Mouse (Mus musculus): Measurements from ENCODE around the gene Gpx5. TPM values are rescaled to one million over a fixed set of nuclear protein-coding genes. Genes with fewer than 3 reads are reported as not detected.

Gpx5 gene
- polyA plus RNA-seq, 1 experiment from 2014 or later = not detected

DNA sequence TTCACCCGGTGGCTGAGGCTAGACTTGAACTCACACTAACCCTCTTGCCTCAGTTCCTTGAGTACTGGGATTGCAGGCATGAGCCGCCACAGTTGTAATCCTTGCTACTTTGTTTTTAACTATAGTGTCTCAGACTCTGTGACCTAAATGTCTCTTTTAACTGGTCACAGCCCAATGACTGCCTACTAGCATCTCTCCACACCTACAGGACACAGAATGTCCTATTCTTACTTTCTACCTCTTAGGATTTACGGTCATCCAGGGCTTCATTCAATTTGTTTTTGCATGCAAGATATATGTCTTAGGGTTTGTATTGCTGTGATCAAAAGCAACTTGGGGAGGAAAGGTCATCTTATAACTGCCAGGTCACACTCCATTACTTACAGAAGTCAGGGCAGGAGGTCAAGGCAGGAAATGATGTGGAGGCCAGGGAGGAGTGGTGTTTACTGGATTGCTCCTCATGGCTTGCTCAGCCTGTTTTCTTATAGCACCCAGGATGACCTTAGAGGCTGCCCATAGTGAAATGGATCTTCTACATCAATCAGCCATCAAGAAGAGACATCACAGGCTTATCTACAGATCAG, 12.0 kb upstream of the Gpx5 start:
- ATAC-seq (ENCODE audit: insufficient read depth, low FRiP score, low read depth) = no peak
- 50% methylated on average over 3 of the region's 3 CpGs for WGBS
- no peak overlapping the region for H3K27ac ChIP-seq
- H3K9me3 ChIP-seq = no peaks in the 10 kb centered on the region
- no peak overlapping the region for H3K9ac ChIP-seq
- H3K27me3 ChIP-seq (replicated peaks) = no peaks in the 10 kb centered on the region
- no peaks in the 10 kb centered on the region for H3K4me1 ChIP-seq
- H3K36me3 ChIP-seq = no peaks in the 10 kb centered on the region
- no peak overlapping the region for H3K4me3 ChIP-seq (replicated peaks)
- H3K4me2 ChIP-seq = no peak overlapping the region

DNA sequence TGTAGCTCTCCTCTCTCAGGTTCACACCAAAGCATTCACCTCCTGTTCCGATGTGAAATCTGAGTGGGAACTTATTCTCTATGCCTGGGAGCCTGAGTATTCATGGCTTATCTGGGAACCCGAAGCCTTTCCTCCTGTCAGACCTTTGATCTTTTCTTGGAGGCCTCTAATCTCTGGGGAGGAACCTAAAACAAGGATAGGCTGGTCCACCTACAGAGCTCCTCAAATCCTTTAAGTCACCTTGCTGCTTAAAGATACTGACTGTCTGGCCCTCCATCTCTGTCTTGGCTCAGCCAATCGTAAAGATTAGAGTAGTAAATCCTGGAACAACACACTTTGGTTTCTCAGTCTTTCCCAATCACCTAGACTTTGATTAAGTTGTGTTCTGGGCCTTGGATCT, 6.0 kb upstream of the Gpx5 start:
- Histone ChIP-seq H3K9ac (no peak overlapping the region), H3K4me2 (no peak overlapping the region), H3K4me1 (no peaks in the 10 kb centered on the region), H3K27ac (no peak overlapping the region), H3K9me3 (no peaks in the 10 kb centered on the region), H3K36me3 (no peaks in the 10 kb centered on the region), H3K27me3 (replicated peaks) (no peaks in the 10 kb centered on the region), H3K4me3 (replicated peaks) (no peak overlapping the region)
- ATAC-seq (ENCODE audit: insufficient read depth, low FRiP score, low read depth) = no peak
- WGBS = 41% methylated on average over 3 of the region's 3 CpGs

DNA sequence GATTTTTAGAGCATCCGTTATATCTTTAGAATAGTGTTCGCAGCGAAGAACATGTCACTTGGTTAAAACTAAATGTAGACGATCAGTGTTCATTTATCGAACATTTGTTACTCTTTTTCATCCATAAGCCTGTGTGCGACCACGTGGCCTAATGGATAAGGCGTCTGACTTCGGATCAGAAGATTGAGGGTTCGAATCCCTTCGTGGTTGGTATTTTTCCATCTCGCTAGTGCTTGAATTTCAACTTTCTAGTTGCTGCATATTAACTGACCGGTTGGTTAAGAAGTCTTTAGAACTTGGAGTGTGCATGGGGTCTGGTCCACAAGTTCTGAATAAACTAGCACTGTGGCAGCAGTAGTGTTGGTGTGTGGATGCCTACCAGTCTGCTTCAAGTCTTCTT, 13.0 kb downstream of the Gpx5 start:
- H3K36me3 ChIP-seq = no peaks in the 10 kb centered on the region
- H3K27me3 ChIP-seq (replicated peaks) = no peaks in the 10 kb centered on the region
- H3K4me1 ChIP-seq = 0 out of 2 replicates have a peak, but pooled peaks cover 3% of the 10 kb centered on the region
- no peak overlapping the region for H3K27ac ChIP-seq
- ATAC-seq (ENCODE audit: insufficient read depth, low FRiP score, low read depth) = peak; percentile 64; the same call in 1 of the 2 replicates
- WGBS = 2% methylated on average over 13 of the region's 13 CpGs
- H3K4me3 ChIP-seq (replicated peaks) = peak overlapping the region; percentile 49
- H3K4me2 ChIP-seq = peak overlapping the region; percentile 52
- H3K9me3 ChIP-seq = no peaks in the 10 kb centered on the region
- no peak overlapping the region for H3K9ac ChIP-seq

DNA sequence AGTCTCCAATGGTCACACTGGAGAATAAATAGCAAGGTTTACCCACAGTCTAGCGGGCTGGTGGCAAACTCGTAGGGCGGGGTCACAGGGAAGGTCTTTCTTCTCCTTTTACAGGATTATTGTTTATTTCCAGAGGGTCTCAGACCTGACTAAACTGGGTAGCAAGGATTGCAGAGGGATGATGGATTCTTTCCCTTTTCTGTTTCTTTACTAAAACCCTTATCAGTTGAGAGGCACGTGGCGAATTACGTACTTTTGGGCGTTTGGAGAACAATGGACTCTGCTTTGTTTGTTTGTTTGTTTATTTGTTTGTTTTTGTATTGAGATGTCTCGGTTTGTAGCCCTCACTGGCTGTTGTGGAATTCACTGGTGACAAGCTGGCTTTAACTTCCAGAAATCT, 13.5 kb downstream of the Gpx5 start:
- peak overlapping the region; percentile 52 for H3K4me2 ChIP-seq

DNA sequence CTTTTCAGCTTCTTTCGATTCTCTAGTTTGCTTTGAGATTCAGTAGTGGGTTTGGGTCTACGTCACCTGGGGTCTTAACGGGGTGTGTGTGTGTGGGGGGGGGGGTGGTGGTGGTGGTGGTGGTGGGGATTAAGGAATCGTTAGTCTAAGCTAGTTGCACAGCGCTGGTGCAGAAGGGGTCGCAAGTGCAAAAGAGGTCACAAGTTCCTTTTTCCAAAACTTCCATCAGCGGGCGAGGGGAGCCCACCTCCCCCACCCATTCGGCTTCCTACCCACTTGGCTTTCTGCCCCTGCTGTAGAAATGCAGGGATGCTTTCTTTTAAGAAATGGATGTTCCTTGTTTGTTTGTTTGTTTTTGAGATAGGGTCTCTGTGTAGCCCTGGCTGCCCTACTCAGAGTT, 16.0 kb downstream of the Gpx5 start:
- Histone ChIP-seq H3K4me1 (0 out of 2 replicates have a peak, but pooled peaks cover 3% of the 10 kb centered on the region), H3K36me3 (no peaks in the 10 kb centered on the region), H3K9me3 (no peaks in the 10 kb centered on the region), H3K27me3 (replicated peaks) (no peaks in the 10 kb centered on the region), H3K27ac (no peak overlapping the region), H3K4me2 (peak overlapping the region; percentile 67), H3K9ac (no peak overlapping the region), H3K4me3 (replicated peaks) (peak overlapping the region; percentile 49)
- WGBS = under 1% methylated on average over 9 of the region's 9 CpGs
- ATAC-seq (ENCODE audit: insufficient read depth, low FRiP score, low read depth) = no peak

More for the DNA sequence above, 13.5 kb downstream of the Gpx5 start:
- Histone ChIP-seq H3K4me1 (0 out of 2 replicates have a peak, but pooled peaks cover 3% of the 10 kb centered on the region), H3K27ac (no peak overlapping the region), H3K27me3 (replicated peaks) (no peaks in the 10 kb centered on the region), H3K9ac (no peak overlapping the region), H3K36me3 (no peaks in the 10 kb centered on the region), H3K9me3 (no peaks in the 10 kb centered on the region), H3K4me3 (replicated peaks) (peak overlapping the region; percentile 49)
- 6% methylated on average over 8 of the region's 8 CpGs for WGBS
- ATAC-seq (ENCODE audit: insufficient read depth, low FRiP score, low read depth) = no peak

DNA sequence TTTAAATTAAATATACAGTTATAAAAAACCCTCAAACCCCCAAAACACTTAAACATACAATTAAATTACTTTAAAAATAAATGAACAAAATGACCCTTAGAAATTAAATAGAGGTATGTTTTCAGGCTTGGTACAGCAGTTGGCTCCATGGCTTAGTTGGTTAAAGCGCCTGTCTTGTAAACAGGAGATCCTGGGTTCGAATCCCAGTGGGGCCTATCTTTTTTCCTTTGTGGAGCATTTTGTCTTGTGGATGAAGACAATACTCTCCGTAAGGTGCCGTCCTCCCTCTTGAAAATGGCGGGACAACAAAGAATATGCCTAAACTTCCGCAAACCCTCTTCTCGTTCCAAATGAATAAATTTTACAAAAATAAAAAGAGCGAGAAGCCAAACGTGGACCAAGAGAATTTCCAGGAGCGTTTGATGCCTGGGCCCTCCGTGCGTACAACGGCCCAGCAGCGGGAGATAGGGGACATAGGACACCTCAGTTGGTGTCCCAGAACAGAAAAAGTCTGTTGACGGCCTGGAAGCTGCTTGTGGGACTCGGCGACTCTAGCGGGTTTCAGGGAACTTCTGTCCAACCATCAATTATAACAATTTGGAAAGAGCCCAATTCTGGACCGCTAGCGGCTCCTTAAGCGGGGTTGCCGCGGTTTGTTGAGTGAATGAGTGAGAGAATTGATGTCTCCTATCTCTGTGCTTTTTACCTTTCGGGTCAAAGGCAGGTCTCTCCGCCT, 16.5 kb downstream of the Gpx5 start:
- Histone ChIP-seq H3K9me3 (no peaks in the 10 kb centered on the region), H3K36me3 (no peaks in the 10 kb centered on the region), H3K9ac (no peak overlapping the region), H3K27me3 (replicated peaks) (no peaks in the 10 kb centered on the region), H3K4me2 (peak overlapping the region; percentile 67), H3K4me1 (0 out of 2 replicates have a peak, but pooled peaks cover 3% of the 10 kb centered on the region), H3K27ac (no peak overlapping the region), H3K4me3 (replicated peaks) (peak overlapping the region; percentile 49)
- under 1% methylated on average over 25 of the region's 25 CpGs for WGBS
- ATAC-seq (ENCODE audit: insufficient read depth, low FRiP score, low read depth) = peak; percentile 64

DNA sequence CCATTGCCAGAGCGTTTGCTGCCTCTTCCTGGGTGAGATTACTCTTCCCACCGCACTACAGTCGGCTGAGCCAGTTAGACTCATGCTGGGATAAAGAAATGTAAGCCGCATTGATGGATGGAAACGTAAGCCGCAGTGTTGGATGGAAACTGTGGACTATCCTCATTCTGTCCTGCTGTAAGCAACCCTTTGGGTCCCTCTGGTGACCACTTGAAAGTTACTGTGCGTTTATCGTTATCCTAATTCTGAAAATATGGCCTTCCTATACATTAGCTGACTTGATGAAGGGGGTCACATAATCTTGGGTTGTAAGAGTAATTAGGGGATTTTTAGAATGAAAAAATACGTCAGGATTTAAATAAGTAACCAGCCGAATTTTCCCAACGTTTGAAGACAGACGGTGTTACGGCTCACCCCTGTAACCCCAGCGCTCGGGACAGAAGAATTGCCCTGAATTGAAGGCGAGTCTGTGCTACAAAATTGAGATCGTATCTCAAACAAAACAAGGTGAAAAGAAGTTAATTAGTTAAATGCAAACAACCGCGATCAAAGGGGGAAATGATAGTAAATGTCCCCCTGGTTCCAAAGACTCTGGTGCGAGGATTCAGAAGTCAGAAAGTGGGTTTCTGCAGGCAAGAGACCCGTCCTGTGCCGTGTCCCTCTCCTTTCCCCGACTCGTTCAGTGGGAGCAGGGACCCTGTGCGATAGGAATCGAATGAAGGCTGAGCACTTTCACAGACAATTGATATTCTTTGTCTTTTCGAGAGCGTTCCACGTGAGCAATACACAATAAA, 17.3 kb downstream of the Gpx5 start:
- WGBS = under 1% methylated on average over 29 of the region's 29 CpGs
- no peaks in the 10 kb centered on the region for H3K36me3 ChIP-seq
- H3K4me1 ChIP-seq = 0 out of 2 replicates have a peak, but pooled peaks cover 3% of the 10 kb centered on the region
- H3K4me3 ChIP-seq (replicated peaks) = peak overlapping the region; percentile 49
- peak; percentile 37 for ATAC-seq (ENCODE audit: insufficient read depth, low FRiP score, low read depth)
- no peaks in the 10 kb centered on the region for H3K27me3 ChIP-seq (replicated peaks)
- peak overlapping the region; percentile 67 for H3K4me2 ChIP-seq
- 0 out of 2 replicates have a peak overlapping the region, but pooled peaks have one; percentile 13 for H3K9ac ChIP-seq
- no peak overlapping the region for H3K27ac ChIP-seq
- H3K9me3 ChIP-seq = no peaks in the 10 kb centered on the region

DNA sequence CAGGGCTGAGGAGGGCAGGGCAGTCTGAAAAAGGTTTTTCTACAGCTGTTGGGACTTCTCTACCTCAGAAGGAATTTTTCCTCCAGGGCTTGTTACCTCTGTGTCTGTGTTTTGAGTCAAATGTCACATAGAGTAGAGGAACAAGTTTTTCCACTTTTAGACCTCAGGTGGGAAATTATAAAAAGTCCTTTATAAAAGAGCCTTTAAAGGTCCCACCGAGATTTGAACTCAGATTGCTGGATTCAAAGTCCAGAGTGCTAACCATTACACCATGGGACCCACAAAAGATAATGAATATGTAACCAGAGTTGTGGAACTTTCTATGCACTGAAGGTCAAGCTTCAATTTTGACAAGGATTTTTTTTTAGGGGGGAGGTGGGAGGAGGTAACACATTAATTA, 24.3 kb downstream of the Gpx5 start:
- Histone ChIP-seq H3K27me3 (replicated peaks) (no peaks in the 10 kb centered on the region), H3K27ac (no peak overlapping the region), H3K36me3 (no peaks in the 10 kb centered on the region), H3K9ac (no peak overlapping the region), H3K9me3 (no peaks in the 10 kb centered on the region), H3K4me3 (replicated peaks) (no peak overlapping the region), H3K4me1 (no peaks in the 10 kb centered on the region), H3K4me2 (peak overlapping the region; percentile 37)
- peak; percentile 31; the same call in 1 of the 2 replicates for ATAC-seq (ENCODE audit: insufficient read depth, low FRiP score, low read depth)
- 6% methylated on average over 1 of the region's 1 CpGs for WGBS

DNA sequence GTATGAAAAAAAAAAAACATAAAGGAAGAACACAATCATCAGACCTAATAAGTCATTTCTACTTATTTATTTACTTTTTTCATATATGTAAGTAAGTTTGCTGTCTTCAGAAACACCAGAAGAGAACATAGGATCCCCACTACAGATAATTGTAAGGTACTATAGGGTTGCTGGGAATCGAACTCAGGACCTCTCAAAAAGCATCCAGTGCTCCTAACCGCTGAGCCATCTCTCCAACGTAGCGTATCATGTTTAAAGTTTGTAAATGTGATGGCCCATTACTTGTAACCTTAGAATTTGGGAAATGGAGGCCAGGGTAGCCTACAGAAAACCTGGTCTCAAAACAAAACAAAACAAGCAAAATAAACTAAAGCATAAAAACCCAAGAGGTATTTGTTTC, 25.0 kb downstream of the Gpx5 start:
- Histone ChIP-seq H3K27me3 (replicated peaks) (no peaks in the 10 kb centered on the region), H3K9me3 (no peaks in the 10 kb centered on the region), H3K36me3 (no peaks in the 10 kb centered on the region), H3K4me2 (peak overlapping the region; percentile 37; the same call in 1 of the 2 replicates), H3K4me3 (replicated peaks) (no peak overlapping the region), H3K27ac (no peak overlapping the region), H3K9ac (no peak overlapping the region), H3K4me1 (no peaks in the 10 kb centered on the region)
- no peak for ATAC-seq (ENCODE audit: insufficient read depth, low FRiP score, low read depth)
- WGBS = 27% methylated on average over 4 of the region's 4 CpGs

DNA sequence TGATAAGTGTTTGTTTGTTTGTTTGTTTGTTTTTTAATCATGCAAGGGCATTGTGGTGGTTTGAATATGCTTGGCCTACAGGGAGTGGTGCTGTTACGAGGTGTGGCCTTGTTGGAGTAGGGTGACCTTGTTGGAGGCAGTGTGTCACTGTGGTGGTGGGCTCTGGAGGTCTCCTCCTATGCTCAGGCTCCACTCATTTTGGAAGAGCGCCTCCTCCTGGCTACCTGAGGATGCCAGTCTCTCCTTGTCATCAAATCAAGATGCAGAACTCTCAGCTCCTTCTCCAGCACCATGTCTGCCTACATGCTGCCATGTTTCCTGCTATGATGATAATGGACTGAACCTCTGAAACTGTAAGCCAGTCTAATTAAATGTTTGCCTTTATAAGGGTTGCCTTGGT, 26.8 kb downstream of the Gpx5 start:
- no peaks in the 10 kb centered on the region for H3K4me1 ChIP-seq
- no peak overlapping the region for H3K27ac ChIP-seq
- ATAC-seq (ENCODE audit: insufficient read depth, low FRiP score, low read depth) = no peak
- no peaks in the 10 kb centered on the region for H3K9me3 ChIP-seq
- 53% methylated on average over 2 of the region's 2 CpGs for WGBS
- no peaks in the 10 kb centered on the region for H3K36me3 ChIP-seq
- H3K4me3 ChIP-seq (replicated peaks) = no peak overlapping the region
- 0 out of 2 replicates have a peak, but pooled peaks cover 2% of the 10 kb centered on the region for H3K27me3 ChIP-seq (replicated peaks)
- H3K9ac ChIP-seq = no peak overlapping the region
- no peak overlapping the region for H3K4me2 ChIP-seq

DNA sequence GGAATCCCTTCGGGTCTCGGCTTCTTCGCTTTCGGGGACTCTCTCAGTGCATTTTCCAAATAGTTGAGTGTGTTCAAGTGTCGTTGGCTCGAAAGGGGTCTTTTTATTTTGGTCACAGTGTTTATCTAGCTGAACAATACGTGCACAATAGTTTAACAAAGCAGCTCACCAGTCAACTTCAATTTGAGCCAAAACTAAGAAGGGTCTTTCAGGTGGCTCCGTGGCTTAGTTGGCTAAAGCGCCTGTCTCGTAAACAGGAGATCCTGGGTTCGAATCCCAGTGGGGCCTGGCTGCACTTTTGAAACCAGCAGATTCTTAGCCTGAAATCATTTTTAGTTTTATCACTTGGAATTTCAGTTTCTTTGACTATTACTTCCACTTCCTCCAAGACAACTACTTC, 28.2 kb downstream of the Gpx5 start:
- WGBS = 5% methylated on average over 11 of the region's 11 CpGs
- H3K9ac ChIP-seq = no peak overlapping the region
- no peaks in the 10 kb centered on the region for H3K9me3 ChIP-seq

More for the DNA sequence above, 28.2 kb downstream of the Gpx5 start:
- Histone ChIP-seq H3K4me3 (replicated peaks) (peak overlapping the region; percentile 33), H3K27me3 (replicated peaks) (0 out of 2 replicates have a peak, but pooled peaks cover 2% of the 10 kb centered on the region), H3K4me1 (peaks cover 6% of the 10 kb centered on the region; the same call in 1 of the 2 replicates), H3K27ac (no peak overlapping the region), H3K36me3 (no peaks in the 10 kb centered on the region), H3K4me2 (peak overlapping the region; percentile 48)
- no peak for ATAC-seq (ENCODE audit: insufficient read depth, low FRiP score, low read depth)

Data from stomach, embryonic 15.5 days (tissue).